ENCODE assay signal across 8 mouse cellular contexts in the genomic region with DNA sequence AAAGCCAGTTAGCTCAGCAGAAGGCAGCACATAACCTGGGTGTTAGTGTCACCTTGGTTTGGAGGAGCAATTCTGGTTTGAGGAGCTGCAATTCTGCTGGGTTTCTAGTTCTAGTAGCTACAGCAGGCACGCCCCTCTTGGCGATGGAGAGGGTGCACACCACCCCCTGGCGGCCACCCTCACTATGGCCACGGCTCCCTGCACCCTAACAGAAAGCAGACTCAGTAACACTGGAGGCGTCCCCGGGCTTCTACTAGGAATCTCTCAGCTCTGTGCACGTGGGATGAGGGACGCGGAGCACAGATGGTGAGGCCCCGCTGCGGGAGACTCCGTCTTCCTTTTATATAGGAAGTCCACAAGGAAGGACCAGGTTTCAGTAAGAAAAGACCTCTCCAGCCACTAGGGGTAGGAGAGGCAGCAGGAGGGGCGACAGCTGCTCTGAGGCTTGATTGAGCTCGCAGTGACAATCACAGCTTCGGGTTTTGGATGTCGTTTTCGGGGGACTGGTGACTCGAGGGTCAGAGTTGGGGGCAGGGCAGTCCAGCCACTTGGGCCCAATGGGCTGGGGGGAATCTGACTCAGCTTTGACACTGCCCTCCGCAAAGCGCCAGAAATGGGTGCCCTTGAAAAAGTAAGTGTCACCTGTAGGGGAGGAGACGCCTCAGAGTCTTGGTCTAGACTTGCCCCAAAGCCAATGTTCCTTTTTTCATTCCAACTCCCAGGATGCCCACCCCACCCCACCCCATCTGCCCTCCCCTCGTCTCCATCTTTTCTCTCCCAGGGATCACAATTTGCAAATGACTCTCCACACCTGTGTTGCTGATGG. TPM values are rescaled to one million over a fixed set of nuclear protein-coding genes. Genes with fewer than 3 reads are reported as not detected.
DNase-seq lines count a peak whose midpoint lies in the region; ATAC-seq lines count a peak whose summit lies in the region.

No protein-coding gene starts in this region.

- H3K36me3 ChIP-seq in megakaryocyte, embryonic 14.5 days (replicated peaks; ENCODE audit: low read length): no peaks in the 10 kb centered on the region

- H3K4me3 ChIP-seq in megakaryocyte, embryonic 14.5 days (replicated peaks): peak overlapping the region; percentile 79

- H3K9me3 ChIP-seq in megakaryocyte, embryonic 14.5 days: no peaks in the 10 kb centered on the region

- peaks cover 17% of the 10 kb centered on the region for H3K4me1 ChIP-seq in megakaryocyte, embryonic 14.5 days

- DNase-seq in ZHBTc4 (ENCODE audit: low read depth, low spot score): peak; percentile 92
- peak; percentile 59 to 63 for DNase-seq in gastrocnemius, adult 8-10 months (ENCODE audit: low spot score in 2 of 2)
- peak; percentile 33 for DNase-seq in hindlimb bud, embryonic 11.5 days (ENCODE audit: extremely low spot score, low read depth, low spot score)
- peak; percentile 72 for DNase-seq in left cerebral cortex, adult 8-10 months (ENCODE audit: low spot score in 2 of 2)
- peak; percentile 87 to 90 for DNase-seq in right cerebral cortex, adult 2 months (ENCODE audit: low spot score in 2 of 2)
- DNase-seq in urinary bladder, postnatal 25 days (ENCODE audit: low spot score): peak; percentile 76

- ATAC-seq in common myeloid progenitor, adult 5-6 weeks (replicated peaks; ENCODE audit: low read depth, poor library complexity, severe bottlenecking): peak; percentile 99

- peaks cover 52% of the 10 kb centered on the region for H3K27me3 ChIP-seq in megakaryocyte, embryonic 14.5 days (replicated peaks)

RNA-seq across cellular contexts. Expression of a gene that starts 14.7 kb away (rescaled TPM):
- total RNA-seq in common myeloid progenitor, adult 5-6 weeks (2017): 0.24 TPM in 1 of 2 replicates, not detected in the other
- not detected for total RNA-seq in gastrocnemius, adult 8-10 months (2022)
- under 1 TPM in 3 of 4 experiments, not detected in 1; 0.16 to 0.20 (median 0.19) TPM for total RNA-seq in left cerebral cortex, adult 8-10 months (2022)
- polyA plus RNA-seq in megakaryocyte, embryonic 14.5 days (2012; ENCODE audit: insufficient read depth, low replicate concordance): not detected in 2 replicates

RNA-seq across cellular contexts. Expression of a gene that starts 29.8 kb away (rescaled TPM):
- not detected in 2 replicates for total RNA-seq in common myeloid progenitor, adult 5-6 weeks (2017)
- not detected for total RNA-seq in gastrocnemius, adult 8-10 months (2022)
- total RNA-seq in left cerebral cortex, adult 8-10 months (2022): not detected
- polyA plus RNA-seq in megakaryocyte, embryonic 14.5 days (2012; ENCODE audit: insufficient read depth, low replicate concordance): not detected in 2 replicates

RNA-seq across cellular contexts. Expression of a gene that starts 29.9 kb away (rescaled TPM):
- not detected in 2 replicates for total RNA-seq in common myeloid progenitor, adult 5-6 weeks (2017)
- not detected for total RNA-seq in gastrocnemius, adult 8-10 months (2022)
- not detected for total RNA-seq in left cerebral cortex, adult 8-10 months (2022)
- polyA plus RNA-seq in megakaryocyte, embryonic 14.5 days (2012; ENCODE audit: insufficient read depth, low replicate concordance): not detected in 2 replicates

RNA-seq across cellular contexts. Expression of a gene that starts 31.1 kb away (rescaled TPM):
- 0.14 and 1.8 TPM in 2 replicates for total RNA-seq in common myeloid progenitor, adult 5-6 weeks (2017)
- total RNA-seq in gastrocnemius, adult 8-10 months (2022): 1 to 10 TPM; 2.8 to 3.9 (median 3.2) TPM
- 10 to 100 TPM; 20.6 to 32.1 (median 27.1) TPM for total RNA-seq in left cerebral cortex, adult 8-10 months (2022)
- polyA plus RNA-seq in megakaryocyte, embryonic 14.5 days (2012; ENCODE audit: insufficient read depth, low replicate concordance): 0.96 TPM in 1 of 2 replicates, not detected in the other

RNA-seq across cellular contexts. Expression of a gene that starts 43.0 kb away (rescaled TPM):
- total RNA-seq in common myeloid progenitor, adult 5-6 weeks (2017): 19.2 and 26.9 TPM in 2 replicates
- total RNA-seq in gastrocnemius, adult 8-10 months (2022): 100 to 1,000 TPM; 108 to 127 (median 120) TPM
- total RNA-seq in left cerebral cortex, adult 8-10 months (2022): 100 to 1,000 TPM; 128 to 137 (median 134) TPM
- 263 and 516 TPM in 2 replicates for polyA plus RNA-seq in megakaryocyte, embryonic 14.5 days (2012; ENCODE audit: insufficient read depth, low replicate concordance)

Comparison
In these comparisons a context has a peak if more than half of its experiments do, and no peak if none do; other contexts are left out.
1. Peak in every context shown above with its lines: DNase-seq, ATAC-seq and H3K4me3 ChIP-seq.
2. DNase-seq: peak in every context shown above with its lines; median percentile 92 in ZHBTc4; 88 in right cerebral cortex, adult 2 months; 76 in urinary bladder, postnatal 25 days; 72 in left cerebral cortex, adult 8-10 months; 61 in gastrocnemius, adult 8-10 months; 33 in hindlimb bud, embryonic 11.5 days.